Mouse (Mus musculus) testis, adult 2 months (tissue): Measurements from ENCODE around the gene Mog.

Experiments
- CTCF ChIP-seq: fragments of 200-500 bp; IDR thresholded peaks from 2 replicates; pipeline ENCODE4 v1.5.1; 2012; ENCODE audit warnings: low read depth, mild to moderate bottlenecking, inconsistent platforms, low read length, moderate library complexity; ENCODE audit not compliant: control insufficient read depth, insufficient read depth, insufficient replicate concordance
- POLR2A ChIP-seq: fragments of 200-500 bp; IDR thresholded peaks from 2 replicates; pipeline ENCODE4 v1.6.1; 2012; ENCODE audit warnings: low read depth, mild to moderate bottlenecking, inconsistent platforms, low read length, moderate library complexity; ENCODE audit not compliant: control insufficient read depth

DNA sequence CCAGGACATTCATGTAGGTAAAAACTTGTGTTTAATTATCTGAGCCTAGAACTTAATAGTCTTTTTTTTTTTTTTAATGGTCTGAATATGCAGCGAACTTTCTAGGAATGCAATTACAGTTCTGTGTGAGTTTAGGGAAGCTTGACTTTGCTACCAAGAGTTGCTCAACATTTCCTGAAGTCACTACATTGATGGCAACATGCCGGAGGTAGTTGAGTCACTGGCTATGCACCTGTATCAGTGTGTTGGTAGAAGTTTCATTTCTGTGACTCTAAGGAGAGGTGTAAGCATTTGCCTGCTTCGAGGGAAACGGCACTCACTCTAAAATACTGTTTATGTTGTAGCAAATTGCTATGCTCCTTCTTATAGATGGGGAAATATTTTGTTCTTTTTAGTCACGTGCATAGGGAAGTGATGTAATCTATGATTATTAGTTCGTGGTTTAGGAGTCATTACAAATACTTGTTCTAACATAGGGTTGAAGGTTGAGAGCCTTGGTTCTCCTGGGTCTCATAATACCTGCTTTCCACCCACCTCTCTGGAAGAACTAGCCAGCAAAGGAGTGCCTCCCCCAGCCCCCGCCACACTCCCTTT is 21.6 kb upstream of the Mog start:
- TF ChIP-seq POLR2A: no peak
- no peak for TF ChIP-seq CTCF
